Mouse (Mus musculus) forelimb bud, embryonic 11.5 days (tissue): Measurements from ENCODE around the gene Arid2.
"Not testable (repeated sequence)": the region's sequence is repeated elsewhere in the genome, so short reads cannot be mapped to it uniquely, and the experiment has no call there.

Experiments
- DNase-seq: peaks from one replicate; pipeline ENCODE4 v3.0.0-alpha.2; 2012; ENCODE audit warnings: low read depth, low spot score

Gene Arid2

DNA sequence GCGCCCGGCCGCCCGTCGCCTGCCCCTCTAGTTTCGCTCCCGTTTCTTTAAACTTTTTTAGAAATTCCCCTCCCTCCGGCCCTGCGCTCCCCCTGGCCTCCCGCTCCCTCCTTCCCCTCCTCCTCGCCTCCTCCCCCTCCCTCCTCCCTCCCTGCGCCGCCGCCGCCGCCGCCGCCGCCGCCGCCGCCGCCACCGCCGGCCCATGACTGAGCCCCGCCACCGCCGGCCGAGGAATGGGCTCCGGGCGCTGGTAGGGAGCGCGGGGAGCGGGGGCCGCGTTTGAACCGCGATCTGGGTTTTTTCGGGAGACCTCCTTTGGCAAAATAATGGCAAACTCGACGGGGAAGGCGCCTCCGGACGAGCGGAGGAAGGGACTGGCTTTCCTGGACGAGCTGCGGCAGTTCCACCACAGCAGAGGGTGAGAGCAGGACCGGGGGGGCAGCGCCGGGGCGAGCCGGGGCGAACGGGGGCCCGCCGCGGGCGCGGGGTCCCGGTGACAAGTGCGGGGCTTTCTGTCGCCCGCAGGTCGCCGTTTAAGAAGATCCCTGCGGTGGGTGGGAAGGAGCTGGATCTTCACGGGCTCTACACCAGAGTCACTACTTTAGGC is at the start of gene Arid2:
Arid2 (plus strand) TSS at position 150 of the 607 bp plus-strand sequence.
- DNase-seq = peak; percentile 61

DNA sequence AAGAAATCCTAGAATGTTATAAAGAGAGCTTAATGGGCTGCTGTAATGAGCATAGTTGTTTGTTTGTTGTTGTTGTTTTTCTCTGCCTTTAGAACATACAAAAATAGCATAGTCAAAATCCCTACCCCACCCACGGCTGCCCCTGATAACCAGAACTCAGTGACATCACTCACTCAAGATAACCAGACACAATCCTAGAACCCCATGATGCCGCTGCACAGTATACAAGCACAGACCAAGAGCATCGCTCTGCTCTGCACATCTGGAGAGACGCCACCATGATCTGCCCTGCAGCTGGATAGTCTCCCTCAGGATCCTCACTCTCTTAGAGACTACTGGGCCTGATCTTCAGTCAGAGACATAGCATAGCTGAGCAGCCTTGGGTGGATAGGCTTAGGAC is 49.2 kb upstream of the Arid2 start:
- DNase-seq = no peak

DNA sequence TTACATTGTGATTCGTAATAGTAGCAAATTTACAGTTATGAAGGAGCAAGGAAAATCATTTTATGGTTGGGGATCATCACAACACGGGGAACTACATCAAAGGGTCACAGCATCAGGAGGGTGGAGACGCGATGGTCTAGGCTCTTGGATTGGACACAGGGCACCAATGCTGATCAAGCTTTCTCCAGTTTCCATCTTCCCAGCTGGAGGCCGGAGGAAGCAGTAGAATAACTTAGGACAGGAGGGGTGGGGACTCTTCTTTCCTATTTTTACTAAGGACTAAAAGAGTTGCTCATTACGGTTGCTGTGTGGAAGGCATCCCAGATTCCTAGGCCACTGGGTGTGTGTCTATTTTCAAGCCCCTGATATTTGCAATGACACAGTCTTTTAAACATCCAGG is 43.1 kb upstream of the Arid2 start:
- DNase-seq = no peak

DNA sequence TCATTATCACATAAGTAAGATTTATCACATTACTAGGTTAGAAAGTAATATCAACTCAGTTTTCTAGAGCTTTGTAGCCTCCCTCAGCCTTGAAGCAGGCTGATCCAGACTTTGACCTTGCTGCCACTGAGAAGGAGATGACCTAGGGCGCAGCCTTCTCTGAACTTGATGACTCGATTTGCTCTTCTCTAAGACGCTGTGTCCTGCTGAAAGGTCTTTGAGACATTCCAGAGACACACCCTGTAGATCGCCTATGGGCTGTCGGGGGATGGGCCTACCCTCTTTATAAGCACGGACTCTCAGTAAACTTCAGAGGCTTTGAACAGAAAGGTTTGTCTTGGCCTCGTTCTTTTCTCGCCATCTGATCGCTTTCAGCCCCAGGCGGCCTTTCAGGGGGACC is 42.6 kb upstream of the Arid2 start:
- not testable (repeated sequence) for DNase-seq

DNA sequence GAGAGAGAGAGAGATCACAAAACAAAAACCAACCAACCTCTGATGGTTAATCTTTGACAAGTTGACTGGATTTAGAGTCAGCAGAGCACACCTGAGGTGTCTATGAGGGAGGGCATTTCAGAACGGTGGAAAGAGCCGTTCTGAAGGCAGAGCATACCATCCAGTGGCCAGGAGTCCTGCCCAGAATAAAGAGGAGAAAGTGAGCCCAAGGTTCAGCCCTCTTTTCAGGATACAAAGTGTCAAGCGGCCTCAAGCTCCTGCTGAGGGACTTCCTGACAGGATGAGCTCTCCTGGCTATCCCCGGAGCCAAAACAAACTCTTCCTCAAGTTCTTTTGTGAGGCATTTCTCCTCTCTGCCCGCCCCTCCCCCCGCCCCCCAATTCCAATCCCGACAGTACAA is 33.5 kb upstream of the Arid2 start:
- no peak for DNase-seq

DNA sequence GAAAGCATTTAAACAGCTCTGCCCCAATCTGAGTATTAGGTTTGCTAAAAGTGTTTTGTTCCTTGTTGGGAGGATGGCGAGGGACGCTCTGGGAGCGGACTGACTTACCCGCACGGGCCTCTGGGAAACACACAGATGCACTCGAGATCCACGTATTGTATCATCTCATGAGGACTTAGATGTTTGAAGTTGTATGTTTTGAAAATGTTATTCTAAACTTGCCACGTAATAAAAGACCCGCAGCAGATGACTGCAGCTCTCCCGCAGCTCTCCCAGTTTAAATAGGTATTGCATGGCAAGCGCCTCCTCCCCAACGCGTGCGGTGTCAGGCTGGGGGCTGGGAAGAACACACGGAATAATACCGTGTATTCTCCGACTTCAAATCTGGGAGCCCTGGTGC is 33.0 kb upstream of the Arid2 start:
- no peak for DNase-seq

DNA sequence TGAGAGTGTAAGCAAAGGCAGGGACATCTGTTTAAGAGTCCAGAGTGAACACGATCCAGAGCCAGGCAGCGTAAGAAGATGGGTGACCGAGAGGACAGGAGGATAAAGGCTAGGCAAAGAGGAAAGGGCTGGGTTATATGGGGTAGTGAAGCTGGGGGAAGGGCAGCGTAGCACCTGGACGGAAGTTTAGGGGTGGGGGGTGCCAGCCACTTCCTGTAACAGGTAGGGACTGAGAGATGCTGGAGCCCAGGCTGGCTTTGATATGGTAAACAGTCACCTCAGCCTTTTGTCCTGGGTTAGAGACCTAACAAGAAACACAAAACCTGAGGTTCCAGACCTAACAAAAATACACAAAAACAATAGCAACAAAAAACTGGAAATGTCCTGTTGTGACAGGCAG is 29.5 kb upstream of the Arid2 start:
- no peak for DNase-seq

DNA sequence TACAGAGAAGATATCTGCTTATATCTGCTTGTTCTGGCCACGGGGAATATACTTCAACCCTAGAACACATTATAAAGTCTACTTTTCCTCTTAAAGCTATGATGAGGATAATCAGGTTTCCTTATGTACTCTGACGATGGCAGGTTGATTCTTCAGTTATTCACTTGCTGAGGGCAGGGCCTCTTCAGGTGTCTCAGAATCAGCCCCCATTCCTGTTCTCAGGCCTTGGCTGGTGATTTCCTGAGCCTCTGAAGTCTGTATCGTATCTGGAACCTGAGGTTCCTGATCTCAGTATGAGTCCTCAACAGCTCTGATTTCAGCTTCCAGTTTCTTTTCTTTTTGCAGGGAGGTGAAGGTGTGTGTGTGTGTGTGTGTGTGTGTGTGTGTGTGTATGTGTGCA is 22.7 kb upstream of the Arid2 start:
- no peak for DNase-seq

DNA sequence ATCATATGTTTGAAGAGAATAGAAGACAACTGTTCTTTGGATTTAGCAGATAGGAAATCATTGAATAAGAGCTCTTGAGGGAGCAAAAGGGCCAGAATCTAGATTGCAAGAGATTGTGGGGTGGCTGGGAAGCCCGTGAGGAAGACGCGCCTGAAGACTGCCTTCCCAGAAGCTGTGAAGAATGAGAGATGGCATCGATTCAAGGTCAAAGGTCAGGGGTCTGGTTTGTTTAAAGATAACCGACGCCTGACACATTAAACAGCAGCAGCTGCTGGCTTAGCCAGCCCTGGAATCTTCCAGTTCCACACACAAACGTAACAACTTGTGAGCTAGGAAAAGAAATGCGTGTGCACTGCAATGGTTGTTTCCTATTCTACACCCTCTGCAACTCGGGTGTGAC is 19.4 kb upstream of the Arid2 start:
- DNase-seq = no peak

DNA sequence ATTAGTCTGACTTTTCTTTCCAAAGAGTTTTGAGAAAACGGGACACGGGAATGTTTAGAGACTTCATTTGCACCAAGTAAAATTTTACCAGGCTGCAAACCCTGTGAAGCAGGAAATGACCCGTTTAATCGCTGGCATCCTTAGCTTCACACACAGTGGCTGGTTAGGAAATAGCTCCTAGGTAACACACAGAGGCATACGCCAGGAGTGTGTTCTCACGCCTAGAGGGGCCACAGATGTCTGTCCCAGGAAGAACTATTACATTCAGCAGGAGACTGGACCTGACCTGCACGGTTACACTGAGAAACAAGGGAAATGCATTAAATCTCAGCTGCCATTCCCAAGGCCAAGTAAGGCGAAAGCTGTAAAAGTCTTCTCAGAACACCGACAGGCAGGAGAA is 18.7 kb upstream of the Arid2 start:
- DNase-seq = no peak

DNA sequence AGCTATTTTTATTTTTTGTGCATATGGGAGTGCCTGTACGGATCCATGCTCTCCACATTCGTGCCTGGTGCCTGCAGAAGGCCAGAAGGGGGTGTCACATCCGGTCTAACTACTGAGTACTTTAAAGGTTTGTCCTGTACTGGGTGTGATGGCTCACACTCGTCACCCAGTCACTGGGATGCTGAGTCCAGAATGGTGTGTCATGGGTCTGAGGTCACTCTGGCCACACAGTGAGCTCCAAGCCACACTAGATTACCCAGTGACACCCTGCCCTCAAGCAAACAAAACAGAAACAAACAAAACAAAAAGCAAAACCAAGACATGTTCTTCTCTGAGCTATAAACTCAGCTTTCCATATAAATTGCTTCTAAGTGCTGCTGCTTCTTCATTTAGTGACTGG is 17.9 kb upstream of the Arid2 start:
- no peak for DNase-seq

DNA sequence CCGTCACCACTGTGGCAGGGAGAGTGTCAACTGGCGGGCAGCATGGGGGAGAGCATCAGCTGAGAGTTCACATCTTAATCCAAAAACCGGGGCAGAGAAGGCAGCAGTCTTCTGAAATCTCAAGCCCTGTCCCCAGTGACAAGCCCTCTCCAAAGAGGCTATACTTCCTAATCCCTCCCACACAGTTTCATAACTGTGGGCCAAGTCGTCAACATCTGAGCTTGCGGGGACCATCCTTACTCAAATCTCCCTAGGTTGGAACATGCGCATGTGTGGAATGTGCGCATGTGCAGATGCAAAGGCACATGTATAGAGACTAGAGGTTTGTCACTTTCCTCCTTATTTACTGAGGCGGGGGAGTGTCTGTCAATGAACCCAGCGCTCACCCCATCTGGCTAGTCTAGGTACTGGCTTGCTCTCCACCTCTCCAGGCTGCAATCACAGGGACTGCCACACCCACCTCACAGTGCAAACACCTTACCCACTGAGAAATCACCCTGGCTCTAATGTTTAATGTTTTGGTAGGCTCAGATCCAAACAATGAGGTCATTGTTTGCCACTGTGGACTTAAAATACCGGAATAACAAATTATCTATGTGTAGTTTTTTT is 16.9 kb upstream of the Arid2 start:
- no peak for DNase-seq

DNA sequence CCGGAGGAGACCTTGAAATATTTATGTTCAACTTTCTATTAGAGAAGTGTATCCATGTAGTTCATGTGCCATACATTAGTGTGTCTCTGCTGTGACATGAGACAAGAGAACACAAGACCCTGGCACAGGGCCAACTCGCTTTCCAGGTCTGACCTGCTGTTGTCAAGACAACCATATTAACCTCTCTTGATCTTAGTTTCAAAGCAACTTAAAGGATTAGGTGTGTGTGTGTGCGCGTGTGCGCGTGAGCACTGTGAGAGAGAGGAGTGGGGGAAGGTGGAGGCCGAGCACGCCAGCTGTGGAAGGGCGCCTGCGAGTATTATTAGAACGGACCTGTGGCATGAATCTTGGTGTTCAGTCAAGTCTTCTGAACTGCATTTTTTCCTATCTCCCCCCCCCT is 15.0 kb upstream of the Arid2 start:
- no peak for DNase-seq

DNA sequence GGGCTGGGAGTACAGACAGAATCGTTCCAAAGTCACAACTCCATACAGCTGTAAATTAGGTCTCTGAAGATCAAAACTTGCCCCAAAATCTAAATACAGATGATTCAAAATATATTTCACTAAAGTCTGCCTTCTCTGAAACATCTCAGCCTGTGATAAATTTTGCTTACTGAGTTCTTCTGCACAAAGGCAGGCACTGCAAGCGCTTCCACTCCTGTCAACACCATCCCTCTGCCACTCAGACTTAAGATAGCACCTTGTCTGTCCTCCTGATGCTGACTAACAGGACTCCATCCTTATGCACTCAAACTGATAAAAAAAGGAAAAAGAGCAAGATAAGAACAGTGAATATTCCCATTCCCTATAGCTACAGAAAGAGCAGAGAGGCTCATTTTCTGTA is 13.0 kb upstream of the Arid2 start:
- no peak for DNase-seq

DNA sequence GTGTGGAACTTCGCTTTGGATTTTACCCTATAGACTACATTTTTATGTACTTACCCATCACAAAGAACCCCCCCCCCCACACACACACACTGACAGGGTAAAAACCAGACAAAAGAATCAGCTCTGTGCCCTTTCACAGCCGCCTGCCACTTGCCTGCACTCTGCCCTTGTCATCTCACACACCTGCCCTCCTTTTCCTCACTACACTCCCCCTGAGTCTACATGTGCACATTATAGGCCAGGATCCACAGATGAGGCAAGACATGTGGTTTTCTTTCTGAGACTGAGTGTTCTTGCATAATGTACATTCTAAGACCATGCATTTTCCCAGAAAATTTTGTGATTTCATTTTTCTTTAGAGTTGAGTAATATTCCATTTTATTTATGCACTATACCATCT is 12.1 kb upstream of the Arid2 start:
- DNase-seq = no peak

DNA sequence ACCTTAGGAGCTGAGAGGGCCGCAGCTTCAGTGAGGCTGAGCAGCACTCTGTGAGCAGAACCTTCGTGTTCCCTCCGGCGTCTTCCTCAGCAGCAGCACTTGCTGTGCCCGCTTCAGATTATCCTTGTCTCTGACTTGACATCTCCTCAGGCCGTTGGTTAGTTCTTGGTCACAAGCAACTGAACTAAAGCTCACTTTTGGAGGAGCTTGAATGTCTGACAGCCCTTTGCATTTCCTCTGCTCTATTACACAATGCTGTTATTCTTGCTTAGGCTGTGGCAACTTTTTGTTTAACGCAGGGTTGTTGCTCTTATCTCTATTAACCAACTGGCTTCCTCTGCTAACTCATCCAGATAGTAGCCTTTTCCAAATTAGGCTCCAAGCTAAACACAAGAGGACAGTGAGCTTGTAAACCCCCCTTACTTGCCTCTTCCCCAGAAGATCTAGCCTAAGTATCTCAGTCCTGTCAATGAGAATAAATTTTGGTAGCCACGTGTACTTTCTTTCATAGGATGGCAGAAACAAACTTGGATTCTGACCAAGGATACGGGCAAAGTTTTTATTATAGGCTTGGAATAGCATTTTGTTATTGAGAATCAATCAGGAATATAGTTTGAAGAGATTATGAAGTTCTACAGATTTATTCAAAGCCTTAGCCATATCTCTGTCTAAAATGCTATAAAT is 11.4 kb upstream of the Arid2 start:
- DNase-seq = no peak

DNA sequence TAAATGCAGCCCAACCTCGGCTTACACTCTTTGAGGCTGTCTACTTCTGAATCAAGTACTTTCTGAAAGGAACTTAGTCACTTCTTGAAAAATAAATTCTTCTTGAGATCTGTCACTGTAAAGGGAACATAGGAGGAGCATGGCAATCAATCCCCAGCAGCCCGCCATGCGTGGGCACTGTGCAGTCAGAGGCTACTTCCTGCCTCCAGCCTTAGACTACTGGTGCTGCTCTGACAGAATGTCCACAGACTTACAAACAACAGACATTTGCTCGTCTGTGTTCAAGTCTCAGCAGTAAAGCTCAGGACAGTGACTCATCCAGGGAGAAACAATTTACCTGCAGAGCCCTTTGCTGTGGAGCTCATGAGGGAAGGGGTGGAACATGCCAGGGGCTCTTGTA is 10.3 kb upstream of the Arid2 start:
- no peak for DNase-seq

DNA sequence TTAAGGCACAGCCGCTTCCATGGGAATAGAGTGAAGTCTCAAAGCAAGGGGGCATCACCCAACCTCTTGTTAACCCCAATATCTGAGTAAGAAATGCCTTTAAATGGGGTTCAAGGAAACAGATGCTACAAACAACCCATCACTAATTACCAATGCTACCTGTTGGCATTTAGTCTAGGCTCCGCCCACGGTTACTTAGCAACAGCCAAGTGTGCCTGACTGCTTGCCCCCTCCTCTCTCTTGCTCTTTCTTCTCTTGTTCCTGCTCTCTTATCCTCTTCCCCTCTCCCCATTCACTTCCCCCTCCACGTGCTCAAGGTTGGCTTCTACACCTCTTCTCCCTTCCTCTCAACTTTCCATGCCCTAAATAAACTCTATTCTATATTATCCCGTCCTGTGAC is 6.1 kb upstream of the Arid2 start:
- DNase-seq = no peak

DNA sequence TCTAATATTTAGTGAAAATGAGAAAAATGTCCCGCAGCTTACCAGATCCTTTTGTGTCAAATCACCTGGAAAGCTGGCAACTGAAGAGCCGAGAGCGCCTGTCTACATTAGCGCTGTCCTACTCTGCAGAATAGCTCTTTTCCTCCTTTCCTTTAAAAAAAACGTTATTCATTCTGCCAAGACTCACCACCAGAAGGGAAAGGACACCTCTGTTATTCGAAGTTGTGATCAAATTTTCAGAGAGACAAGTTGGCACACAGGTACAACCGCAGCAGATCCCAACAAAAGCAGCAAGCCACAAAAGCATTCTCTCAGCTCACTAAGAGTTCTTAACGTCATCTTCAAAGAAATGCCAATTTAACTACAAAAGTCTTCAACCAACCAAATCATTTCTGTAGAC is 4.2 kb upstream of the Arid2 start:
- DNase-seq = no peak

DNA sequence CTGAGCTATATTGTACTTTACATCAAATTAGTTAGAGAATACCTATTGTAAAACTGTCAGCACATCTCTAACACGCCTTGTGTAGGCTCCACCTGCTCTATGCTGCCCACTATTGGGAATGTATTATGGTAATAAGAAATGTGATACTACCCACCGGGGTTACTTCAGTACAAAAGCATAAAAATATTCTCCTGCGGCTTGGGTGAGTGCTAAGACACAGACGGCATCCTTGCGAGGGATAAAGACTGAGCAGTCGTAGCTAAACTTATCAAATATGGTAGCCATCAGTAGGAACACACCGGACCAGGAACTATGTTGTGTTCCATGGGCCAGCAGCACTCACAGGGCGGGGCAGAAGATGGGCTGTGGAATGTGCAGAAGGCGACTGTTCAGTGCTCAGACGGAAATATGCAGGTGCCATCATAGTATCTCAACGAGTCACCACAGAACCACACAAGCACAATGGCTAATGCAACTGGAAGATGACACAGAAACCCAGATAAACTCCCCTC is 3.3 kb upstream of the Arid2 start:
- peak; percentile 58 for DNase-seq

DNA sequence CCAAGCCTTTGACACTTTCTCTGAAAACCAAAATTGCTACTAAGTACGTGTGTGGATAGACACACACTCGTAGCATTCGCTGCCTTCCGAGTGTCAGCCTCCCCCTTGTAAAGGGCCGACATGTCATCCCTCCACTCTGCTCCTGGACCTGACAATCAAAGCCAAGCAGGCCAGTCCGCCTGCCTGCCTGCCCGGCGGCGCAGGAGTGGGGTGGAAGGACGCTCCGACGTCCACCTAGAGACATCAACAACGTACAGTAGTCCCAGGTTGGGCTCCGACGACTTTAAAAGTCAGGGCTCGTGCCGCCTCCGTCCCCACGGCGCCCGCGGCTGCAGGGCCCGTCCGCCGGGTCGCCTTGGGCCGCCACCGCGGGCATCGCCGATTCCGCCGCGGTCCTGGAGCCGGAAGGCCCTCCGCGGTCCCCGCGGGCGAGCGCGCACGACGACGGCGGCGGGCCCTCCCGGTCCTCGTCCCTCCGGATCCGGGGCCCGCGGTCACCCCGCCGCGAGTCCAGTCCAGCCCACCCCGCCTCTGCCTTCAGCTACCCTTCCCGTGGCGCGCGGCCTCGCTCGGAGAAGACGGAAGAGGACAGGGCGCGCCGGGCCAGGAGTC is 2.5 kb upstream of the Arid2 start:
- peak; percentile 36 for DNase-seq

DNA sequence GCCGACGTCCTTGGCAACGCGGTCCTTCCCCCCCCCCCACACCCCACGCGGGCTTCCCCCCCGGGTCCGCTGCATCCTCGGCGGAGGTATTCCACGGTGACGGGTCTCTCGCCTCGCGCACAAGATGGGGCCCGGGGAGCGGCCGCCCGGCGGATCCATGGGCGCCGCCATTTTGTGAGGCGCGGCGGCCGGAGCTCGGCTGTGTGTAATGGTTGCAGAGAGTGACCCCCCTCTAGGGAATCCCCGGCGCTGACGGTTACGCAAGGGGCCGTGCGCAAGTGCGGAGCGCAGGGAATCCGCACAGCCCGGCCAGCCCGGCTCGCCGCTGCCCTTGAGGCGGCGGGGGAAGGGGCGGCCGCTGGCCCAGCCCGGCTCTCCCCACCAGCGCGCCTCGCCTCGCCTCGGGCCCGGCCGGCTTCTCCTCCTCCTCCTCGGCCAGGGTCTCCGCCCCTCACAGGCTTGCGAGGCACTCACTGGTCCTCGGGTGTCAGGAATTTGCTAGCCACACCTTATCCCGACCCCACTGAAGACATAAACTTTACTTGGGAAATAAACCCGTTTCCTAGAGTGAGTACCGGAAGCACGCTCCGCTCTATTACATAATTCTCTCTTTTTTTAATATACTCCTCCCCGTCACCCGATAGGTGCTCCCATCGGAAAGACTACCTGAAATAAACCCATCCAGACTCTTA is 1.8 kb upstream of the Arid2 start:
- peak; percentile 90 for DNase-seq
